ENCODE assay signal across 7 mouse cellular contexts in genomic region chr7:100908061-100908460, GRCm38 (mm10). TPM values are rescaled to one million over a fixed set of nuclear protein-coding genes. Genes with fewer than 3 reads are reported as not detected.
DNase-seq lines count a peak whose midpoint lies in the region; ATAC-seq lines count a peak whose summit lies in the region.

No protein-coding gene starts in this region.

- H3K9ac ChIP-seq in hindbrain, embryonic 15.5 days = no peak overlapping the region
- H3K9ac ChIP-seq in liver, embryonic 16.5 days (ENCODE audit: low read depth, low read length) = no peak overlapping the region

- DNase-seq in Muller cell, postnatal 12 days (ENCODE audit: inconsistent ontology term) = peak; percentile 75
- DNase-seq in adrenal gland, postnatal 36 days = peak; percentile 80 to 83
- no peak for DNase-seq in frontal cortex, postnatal 10 days (ENCODE audit: low spot score in 2 of 2)
- DNase-seq in frontal cortex, adult 2 months (ENCODE audit: extremely low spot score in 1 of 2, low spot score in 1 of 2) = no peak
- DNase-seq in thymus, postnatal 36 days = no peak

- no peaks in the 10 kb centered on the region for H3K27me3 ChIP-seq in hindbrain, embryonic 15.5 days
- H3K27me3 ChIP-seq in liver, embryonic 16.5 days (ENCODE audit: control insufficient read depth, insufficient read depth, low read depth, low read length) = no peaks in the 10 kb centered on the region

- H3K9me3 ChIP-seq in hindbrain, embryonic 15.5 days = no peaks in the 10 kb centered on the region
- no peaks in the 10 kb centered on the region for H3K9me3 ChIP-seq in liver, embryonic 16.5 days (replicated peaks; ENCODE audit: control insufficient read depth, low read length)

- no peak overlapping the region for H3K4me3 ChIP-seq in hindbrain, embryonic 15.5 days
- H3K4me3 ChIP-seq in liver, embryonic 16.5 days (ENCODE audit: low read depth, low read length) = no peak overlapping the region

- no peaks in the 10 kb centered on the region for H3K36me3 ChIP-seq in hindbrain, embryonic 15.5 days
- no peaks in the 10 kb centered on the region for H3K36me3 ChIP-seq in liver, embryonic 16.5 days (ENCODE audit: control insufficient read depth, insufficient read depth)

- 70% methylated on average over 8 of the region's 8 CpGs for WGBS in hindbrain, embryonic 15.5 days
- 70% methylated on average over 8 of the region's 8 CpGs for WGBS in liver, embryonic 16.5 days (ENCODE audit: insufficient replicate concordance)

- H3K4me2 ChIP-seq in hindbrain, embryonic 15.5 days = no peak overlapping the region
- H3K4me2 ChIP-seq in liver, embryonic 16.5 days (ENCODE audit: low read depth, low read length) = no peak overlapping the region

- H3K27ac ChIP-seq in hindbrain, embryonic 15.5 days (replicated peaks) = no peak overlapping the region
- no peak overlapping the region for H3K27ac ChIP-seq in liver, embryonic 16.5 days (ENCODE audit: low read length)

- H3K4me1 ChIP-seq in hindbrain, embryonic 15.5 days (replicated peaks) = peaks cover 14% of the 10 kb centered on the region
- H3K4me1 ChIP-seq in liver, embryonic 16.5 days (ENCODE audit: control insufficient read depth, low read depth, low read length) = peaks cover 5% of the 10 kb centered on the region; the same call in 1 of the 2 replicates

- ATAC-seq in hindbrain, embryonic 15.5 days (ENCODE audit: low FRiP score, low read depth) = peak; percentile 32; the same call in 1 of the 2 replicates
- ATAC-seq in liver, embryonic 16.5 days (ENCODE audit: low read depth) = 0 out of 2 replicates have a peak, but pooled peaks have one; percentile 30

RNA-seq across cellular contexts. Expression of gene Arhgef17, which starts 23.8 kb away (rescaled TPM):
- 10 to 100 TPM; 63.3 to 69.0 TPM for total RNA-seq in adrenal gland, postnatal 36 days (2021)
- polyA plus RNA-seq in hindbrain, embryonic 15.5 days (2015; fragmentation: Nextera tagmentation; extraction: Ambion mirVana) = 12.9 and 14.6 TPM in 2 replicates
- 0.57 and 0.87 TPM in 2 replicates for polyA plus RNA-seq in liver, embryonic 16.5 days (2015; fragmentation: Nextera tagmentation; extraction: Ambion mirVana)
- 74.9 and 86.0 TPM in 2 replicates for polyA plus RNA-seq in frontal cortex, adult 2 months (2012; rRNA removed)

RNA-seq across cellular contexts. Expression of gene Relt, which starts 44.8 kb away (rescaled TPM):
- total RNA-seq in adrenal gland, postnatal 36 days (2021) = 1 to 10 TPM; 1.6 to 4.2 TPM
- 5.6 TPM in 2 replicates for polyA plus RNA-seq in hindbrain, embryonic 15.5 days (2015; fragmentation: Nextera tagmentation; extraction: Ambion mirVana)
- 15.8 and 16.3 TPM in 2 replicates for polyA plus RNA-seq in liver, embryonic 16.5 days (2015; fragmentation: Nextera tagmentation; extraction: Ambion mirVana)
- polyA plus RNA-seq in frontal cortex, adult 2 months (2012; rRNA removed) = 12.2 and 12.4 TPM in 2 replicates

Comparison
In these comparisons a context has a peak if more than half of its experiments do, and no peak if none do; other contexts are left out.
1. DNase-seq: peak in Muller cell, postnatal 12 days (single experiment) and adrenal gland, postnatal 36 days (2 of 2); none in frontal cortex, postnatal 10 days (0 of 2), frontal cortex, adult 2 months (0 of 2) and thymus, postnatal 36 days (0 of 2).